Mouse (Mus musculus) erythroblast, embryonic 14.5 days (primary cell): ENCODE measurements around the gene Znhit2.

ENCODE experiments used
- GATA1 ChIP-seq: IDR thresholded peaks from 2 replicates; pipeline ENCODE4 v1.6.1; 2012; ENCODE audit warnings: low read length, inconsistent platforms, mixed read lengths
- TAL1 ChIP-seq: IDR thresholded peaks from 3 replicates; pipeline ENCODE4 v1.6.1; 2012; ENCODE audit warnings: low read length, inconsistent platforms, mixed read lengths

- TF ChIP-seq GATA1 (no peak), TAL1 (no peak)
Observed at GRCm38 (mm10) chr19:6020276-6020675, 40.7 kb upstream of the Znhit2 start.
